Mouse (Mus musculus) left cerebral cortex, adult 11 months (tissue): ENCODE data around the gene Asb14.

Source experiments
- DNase-seq: peaks from one replicate; pipeline ENCODE4 v3.0.0; 2022; ENCODE audit warnings: low spot score

The Asb14 gene

DNA sequence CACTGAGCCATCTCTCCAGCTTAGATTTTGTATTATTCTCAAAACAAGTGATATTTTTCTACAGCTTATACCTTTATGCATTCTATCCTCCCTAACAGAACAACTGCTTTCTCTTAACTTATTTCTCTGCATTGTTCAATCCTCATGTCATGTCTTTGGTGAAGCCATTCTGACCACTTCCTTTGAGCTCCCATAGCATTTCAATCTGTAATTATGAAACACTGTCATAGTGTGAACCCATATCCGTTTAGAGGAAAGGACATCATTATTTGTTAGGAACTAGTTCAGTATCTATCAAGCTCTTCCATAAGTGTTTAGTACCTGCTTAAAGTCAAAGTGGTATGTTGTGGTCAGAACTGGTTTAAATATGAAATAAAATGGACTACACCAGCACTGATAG lies 66.2 kb downstream of the Asb14 start:
- no peak for DNase-seq
